Mouse (Mus musculus): ENCODE results near the gene Tfpt.

Gene Tfpt

DNA sequence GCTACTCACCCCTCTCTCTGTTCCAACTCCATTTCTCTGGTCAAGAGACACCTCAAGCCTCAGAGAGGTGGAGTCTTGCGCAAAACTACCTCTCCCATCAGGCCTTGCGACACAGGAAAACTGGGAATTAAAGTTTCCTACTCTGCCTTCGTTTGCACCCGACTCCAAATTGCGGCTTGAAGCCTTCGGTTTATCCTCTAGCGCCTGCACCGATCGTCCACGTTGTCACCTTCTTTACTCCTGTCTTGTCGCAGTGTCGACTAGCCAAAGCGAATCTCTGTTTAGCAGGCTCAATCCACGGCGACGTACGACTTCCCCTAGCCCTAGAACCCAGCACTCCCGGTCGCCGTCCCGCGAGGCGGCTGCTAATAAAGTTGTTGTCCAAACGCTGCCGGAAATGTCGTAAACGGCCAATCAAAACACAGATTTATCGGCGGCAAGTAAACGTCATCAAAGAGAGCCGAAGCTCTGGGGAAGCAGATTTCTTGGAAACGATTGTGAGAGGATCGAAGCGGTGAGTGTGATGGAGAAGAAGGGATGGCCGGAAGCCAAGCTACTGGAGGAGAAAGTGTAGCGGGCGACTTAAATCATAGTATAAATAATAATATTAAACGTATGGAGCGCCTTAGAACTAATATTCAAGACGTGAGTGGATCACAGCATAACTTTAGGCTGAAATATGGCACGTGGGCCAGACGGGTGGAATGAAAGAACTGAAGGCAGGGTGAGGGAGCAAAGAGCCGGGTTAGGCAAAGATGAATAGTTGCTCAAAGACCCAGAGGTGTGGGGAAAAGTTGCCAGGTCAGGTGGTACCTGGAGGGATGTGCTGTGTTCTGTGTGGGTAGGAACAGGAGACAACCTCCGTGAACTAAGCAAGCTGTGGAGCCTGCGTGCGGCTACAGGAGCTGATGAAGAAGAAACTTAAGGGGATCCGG is at the start of gene Tfpt, which contains the start of gene Prpf31:
Gene Tfpt (minus strand): TSS at position 387 of the 935 bp plus-strand sequence.
Gene Prpf31 (plus strand): TSS at position 443 of the 935 bp plus-strand sequence.
- peak; percentile 78 to 86 for DNase-seq (ENCODE audit: low spot score in 2 of 2)

DNA sequence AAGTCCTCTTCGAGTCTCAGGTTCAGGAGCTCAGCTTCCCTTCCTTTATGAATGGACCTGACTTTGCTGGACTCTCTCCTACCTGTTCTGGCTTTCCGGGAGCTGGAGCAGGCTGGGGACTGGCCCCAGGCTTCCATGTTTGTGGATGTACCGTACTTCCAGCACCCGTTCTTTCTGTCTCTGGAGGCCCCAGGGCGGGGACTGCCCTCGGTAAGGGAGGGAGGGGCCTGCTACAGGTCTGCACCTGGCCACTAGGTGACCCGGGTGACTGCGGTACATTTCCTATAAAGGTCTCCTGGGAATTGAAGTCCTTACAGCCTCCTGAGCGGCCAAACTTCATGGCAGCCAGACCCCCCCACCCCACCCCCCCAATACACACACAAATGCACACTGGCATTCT is 47.6 kb upstream of the Tfpt start, which contains the start of gene Tmc4:
Gene Tmc4 (minus strand): TSS at position 212 of the 400 bp plus-strand sequence.
- DNase-seq (ENCODE audit: low spot score in 2 of 2): no peak

DNA sequence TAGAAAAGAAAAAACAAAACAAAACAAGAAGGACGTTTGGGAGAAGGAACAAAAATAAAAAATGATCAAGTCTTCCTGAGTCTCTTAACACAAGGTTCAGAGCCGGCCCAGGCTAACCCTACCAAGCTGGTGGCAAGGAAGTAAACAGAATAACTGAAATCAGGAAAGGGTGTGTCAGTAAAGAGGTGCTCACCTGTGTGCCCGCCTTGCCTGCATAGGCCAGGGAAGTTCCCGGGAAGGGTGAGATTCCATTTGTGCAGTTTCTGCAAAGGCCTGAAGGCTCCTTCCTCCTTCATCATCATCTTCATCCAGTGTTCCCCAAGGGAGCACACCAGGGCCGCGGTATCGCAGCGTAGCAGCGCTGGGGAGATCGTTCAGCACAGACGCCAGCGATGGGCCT is 46.6 kb upstream of the Tfpt start:
- DNase-seq (ENCODE audit: low spot score in 2 of 2): no peak

DNA sequence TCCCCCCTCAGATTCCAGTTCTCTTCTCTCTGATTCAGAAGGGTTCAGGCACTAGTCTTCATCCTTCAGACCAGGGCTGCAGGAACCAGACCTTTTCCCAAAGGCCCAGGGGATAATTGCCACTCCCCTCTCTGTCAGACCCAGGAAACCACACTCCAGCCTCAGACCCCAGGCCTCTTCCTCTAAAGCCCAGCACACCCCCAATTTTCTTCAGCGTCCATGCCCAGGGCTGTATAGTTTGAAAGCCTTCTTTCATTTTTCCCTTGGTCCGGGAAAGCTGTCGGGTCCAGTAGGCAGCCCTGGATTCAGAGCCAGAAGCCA is 45.5 kb upstream of the Tfpt start:
- DNase-seq (ENCODE audit: low spot score in 2 of 2): no peak

DNA sequence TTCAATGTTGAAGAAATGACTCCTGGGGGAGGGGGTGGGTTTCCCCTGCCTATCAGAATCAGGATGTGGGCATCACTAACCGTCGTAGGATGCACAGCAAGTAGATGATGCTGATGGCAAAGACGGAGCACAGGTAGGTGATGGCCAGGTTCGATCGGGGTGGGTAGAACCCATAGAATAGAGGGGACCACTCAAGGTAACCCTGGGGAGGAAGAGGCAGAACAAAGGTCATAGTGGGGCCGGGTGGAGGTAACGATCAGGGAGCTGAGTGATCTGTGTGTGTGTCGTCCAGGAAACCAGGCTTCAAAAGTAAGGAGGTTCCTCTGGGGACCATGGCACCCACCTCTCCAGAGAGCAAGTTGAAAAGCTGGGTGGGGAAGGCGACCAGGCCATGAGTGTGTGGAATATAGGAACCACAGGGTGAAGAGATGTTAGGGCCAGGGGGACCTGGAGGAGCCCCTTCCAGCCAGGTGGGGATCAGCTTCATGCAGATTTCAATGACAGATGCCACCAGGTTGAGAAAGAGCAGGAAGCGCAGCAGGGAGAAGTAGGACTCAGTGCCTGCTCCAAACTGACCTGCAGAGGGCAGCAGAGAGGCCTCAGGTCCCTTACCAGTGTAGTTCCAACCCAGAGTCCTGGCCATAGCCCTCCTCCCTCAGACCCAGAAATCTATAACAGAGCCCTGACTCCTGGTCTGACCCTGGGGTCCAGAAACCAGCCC is 44.9 kb upstream of the Tfpt start:
- peak; percentile 76 to 86 for DNase-seq (ENCODE audit: low spot score in 2 of 2)

DNA sequence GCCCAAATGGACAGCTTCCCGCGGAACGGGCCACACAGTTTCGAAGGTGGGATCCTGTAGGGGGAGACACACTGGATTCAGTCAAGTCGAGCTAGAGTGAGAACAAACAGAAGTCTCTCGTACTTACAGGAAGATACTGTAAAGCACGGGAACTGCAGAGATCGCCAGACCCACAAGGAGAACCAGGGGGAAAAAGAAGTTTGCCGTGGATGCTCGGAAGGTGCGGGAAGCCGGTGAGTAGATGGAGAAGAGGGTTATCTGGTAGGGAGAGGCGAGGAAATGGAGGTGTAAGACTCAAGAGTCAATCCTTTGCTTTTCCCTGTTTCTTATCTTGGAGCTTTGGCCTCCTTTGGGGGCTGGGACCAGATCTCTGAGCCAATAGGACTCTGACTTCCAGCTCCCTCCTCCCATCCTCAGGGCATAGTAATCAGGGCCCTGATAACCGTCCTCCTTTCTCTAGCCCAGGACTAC is 37.2 kb upstream of the Tfpt start:
- no peak for DNase-seq (ENCODE audit: low spot score in 2 of 2)

DNA sequence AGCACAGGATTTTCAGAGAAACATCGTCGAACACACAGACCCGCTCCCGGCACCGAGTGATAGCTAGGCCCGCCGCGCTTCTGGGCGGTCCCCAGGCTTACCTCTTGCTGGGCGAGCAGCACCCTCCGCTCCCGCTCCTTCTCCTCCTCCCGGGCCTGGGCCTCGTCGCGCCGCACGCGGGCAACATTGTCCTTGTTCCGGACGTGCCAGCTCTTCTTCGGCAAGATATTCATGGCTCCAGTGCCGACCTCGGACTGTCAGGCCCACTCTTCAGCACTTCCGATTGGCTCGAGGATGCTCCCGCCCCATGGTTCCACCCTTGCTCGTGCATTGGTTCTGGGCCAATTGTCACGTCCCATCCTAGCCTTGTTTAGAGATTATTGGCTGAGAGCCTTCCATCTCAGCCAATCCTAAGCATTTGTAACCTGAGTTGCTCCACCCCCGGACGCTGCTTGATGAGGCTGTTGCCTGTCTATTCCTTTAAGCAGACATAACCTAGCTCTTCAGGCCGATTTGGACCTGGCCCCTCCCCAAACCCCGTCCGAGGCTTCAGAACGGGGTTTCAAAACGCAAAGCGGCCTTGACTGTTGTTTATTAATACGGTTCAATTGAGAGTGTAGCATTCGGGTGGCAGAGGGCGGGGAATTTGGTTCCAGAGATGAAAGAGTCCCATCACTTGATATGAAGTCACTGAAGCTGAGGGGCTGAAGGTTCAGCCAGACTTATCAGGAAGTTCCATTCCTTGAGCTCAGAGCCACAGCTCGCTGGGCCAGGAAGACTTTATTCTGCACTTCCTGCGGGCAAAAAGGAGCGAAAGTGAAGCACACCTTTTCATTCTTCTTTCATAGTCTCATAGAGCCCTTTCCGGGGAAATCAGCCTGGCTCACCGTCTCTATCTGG is 35.7 kb upstream of the Tfpt start, which contains the start of gene Leng1:
Gene Leng1 (minus strand): TSS at position 626 of the 900 bp plus-strand sequence.
- peak; percentile 81 to 91 for DNase-seq (ENCODE audit: low spot score in 2 of 2)

DNA sequence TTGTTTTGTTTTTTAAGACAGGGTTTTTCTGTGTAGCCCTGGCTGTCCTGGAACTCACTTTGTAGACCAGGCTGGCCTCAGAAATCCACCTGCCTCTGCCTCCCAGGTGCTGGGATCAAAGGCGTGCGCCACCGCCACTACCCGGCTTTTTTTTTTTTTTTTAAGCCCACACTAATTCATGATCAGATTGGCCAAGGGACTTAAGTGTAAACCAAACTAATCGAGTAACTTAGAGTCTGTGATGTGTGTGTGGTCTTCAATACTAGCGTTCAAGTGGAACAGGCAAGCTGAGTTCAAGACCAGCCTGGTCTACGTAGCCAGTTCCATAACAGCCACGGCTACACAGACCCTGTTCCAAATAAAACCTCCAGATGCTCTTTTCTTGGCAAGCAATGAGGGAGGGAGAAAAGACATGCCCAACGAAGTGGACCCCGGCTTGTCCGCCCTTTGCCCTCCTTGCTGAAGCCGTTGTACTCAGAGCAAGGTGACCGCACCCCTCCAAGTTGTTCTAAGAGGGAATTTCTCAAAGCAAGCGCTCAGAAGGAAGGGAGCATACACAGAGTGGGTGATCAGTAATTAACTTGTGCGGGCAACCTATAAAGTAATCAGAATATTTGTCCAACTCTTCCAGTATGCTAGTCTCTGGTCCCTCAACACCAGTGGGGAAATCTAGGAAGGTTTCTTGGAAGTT is 34.9 kb upstream of the Tfpt start:
- no peak for DNase-seq (ENCODE audit: low spot score in 2 of 2)

DNA sequence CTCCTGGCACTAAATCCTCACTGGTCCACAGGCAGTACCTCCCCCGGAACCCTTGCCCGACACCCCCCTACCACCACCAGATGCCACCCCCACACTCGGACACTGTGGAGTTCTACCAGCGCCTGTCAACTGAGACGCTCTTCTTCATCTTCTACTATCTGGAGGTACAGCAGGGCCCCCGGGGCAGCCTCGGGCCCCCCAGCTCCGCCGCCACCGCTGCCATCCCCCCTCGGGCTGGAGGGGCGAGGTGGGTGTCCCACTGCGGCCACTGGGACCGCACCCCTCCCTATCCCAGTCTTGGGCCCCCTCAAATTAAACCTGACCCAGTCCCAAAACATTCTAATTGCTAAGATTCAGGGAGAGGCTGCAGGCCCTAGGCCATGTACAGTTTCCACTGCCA is 28.8 kb upstream of the Tfpt start:
- DNase-seq (ENCODE audit: low spot score in 2 of 2): no peak

DNA sequence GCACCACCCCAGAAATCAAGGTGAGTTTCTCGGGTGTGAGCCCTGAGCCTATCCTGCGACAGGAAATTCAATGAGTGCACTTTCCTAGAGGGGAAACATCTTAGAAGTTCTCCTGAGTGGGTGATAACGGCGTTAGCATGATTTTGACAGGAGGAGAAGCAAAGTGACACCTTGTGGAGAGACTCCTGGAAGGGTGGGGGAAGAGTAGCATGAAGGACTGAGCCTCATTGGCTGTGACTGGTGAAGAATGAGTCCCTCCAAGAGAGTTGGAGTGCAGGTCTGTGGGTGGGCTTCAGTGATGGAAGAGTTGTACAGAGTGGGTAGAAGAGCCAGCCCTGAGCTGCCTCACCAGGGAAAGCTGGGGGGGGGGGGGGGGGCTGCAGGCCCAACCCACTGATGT is 27.2 kb upstream of the Tfpt start:
- DNase-seq (ENCODE audit: low spot score in 2 of 2): no peak

DNA sequence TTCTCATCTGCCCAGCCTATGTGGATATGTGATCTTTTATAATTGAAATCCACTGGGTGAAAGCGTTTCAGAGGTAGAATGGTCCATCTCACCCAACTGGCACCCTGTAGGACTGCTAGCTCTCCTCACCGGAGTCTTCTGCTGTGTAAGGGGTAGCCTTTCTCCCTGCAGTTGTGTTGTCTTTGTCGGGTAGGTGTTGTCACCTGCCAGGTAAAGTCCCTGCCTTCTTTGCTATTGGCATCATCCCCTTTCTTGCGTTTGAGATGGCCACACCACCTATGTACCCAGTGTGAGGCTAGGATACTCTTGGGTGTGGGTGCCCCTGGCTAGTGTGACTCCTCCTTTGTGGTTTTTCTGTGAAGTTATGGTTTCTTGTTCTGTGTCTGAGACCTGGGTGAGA is 16.9 kb upstream of the Tfpt start:
- DNase-seq (ENCODE audit: low spot score in 2 of 2): no peak

DNA sequence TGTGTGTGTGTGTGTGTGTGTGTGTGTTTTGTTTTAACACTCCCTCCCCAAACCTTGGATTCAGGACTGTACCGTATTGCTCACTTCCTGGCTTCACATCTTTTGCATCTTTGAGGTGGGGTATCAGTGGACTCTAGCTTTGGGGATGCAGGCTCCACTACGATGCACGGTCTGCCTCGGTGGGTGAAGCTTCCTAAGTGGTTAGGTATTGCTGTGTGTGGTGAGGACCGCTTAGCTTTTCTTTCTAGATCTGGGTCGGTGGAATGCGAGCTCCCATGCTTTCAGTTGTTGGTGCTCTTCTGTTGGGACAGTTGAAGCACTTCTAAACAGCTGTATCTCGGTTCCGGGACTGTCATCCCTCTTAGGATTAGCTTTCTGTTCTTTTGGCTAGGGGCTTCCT is 16.5 kb upstream of the Tfpt start:
- no peak for DNase-seq (ENCODE audit: low spot score in 2 of 2)

DNA sequence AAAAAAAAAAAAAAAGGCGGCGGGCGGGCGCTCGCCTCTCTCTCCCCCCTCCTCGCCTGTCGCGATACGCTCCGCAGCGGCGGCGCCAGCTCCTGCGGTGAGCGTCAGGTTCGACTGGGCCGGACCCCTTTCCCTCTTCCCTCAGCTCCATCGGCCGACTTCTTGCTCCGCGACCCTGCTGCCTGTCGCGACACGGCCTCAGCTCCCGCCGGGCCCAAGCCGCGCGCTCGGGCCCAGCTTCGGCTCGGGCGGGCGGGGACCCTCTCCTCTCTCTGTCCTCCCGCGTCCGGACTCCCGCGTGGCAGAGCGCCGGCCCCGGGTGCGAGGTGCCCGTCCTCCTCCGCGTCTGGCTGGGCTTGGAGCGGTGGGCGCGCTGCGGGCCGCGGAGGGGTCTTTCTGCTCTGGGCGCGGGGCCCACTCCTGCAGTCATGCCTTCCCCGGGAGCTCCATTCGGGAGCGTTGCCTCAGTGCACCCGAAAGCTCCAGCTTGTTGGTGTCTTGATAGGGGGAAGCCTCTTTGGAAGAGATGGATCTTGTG is 15.8 kb upstream of the Tfpt start:
- DNase-seq (ENCODE audit: low spot score in 2 of 2): no peak

DNA sequence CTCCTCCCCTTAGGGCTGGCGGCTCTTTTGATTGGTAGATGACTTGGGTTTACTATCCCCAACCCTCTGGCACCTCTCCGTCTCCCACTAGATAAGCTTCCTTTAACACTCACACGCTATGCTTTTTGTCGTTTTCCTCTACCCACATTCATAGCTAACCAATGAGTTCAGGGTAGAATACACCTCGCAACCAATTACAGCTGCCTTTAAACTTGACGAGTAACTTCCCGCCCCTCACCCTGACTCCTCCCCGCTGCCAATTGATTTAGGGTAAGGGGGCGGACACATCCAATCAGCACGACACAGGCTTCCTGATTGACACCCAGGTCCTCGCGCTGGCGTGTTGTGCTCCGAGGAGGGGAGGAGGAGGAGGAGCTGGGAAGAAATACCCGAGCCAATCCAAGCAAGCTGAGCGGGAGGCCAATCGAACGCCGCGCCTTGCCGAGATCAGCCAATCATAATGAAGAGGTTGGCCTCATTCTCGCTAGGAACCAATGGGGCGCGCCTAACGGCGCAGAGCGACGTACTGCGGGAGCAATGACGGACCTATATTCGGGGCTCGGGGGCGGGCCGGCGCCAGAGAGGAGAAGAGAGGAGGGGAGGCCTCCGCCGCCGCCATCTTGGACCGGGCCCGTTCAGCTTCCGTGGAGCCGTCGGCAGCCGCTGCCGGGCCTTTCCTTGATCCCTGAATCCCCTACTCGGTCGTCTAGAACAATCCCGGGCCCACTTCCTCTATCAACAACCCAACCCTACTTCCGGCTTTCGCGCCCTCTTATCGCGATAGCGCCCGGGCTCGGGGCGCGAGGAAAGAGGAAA is 15.2 kb upstream of the Tfpt start, which contains the start of gene Cnot3:
Gene Cnot3 (plus strand): TSS at position 597 of the 816 bp plus-strand sequence.
- peak; percentile 93 to 96 for DNase-seq (ENCODE audit: low spot score in 2 of 2)

DNA sequence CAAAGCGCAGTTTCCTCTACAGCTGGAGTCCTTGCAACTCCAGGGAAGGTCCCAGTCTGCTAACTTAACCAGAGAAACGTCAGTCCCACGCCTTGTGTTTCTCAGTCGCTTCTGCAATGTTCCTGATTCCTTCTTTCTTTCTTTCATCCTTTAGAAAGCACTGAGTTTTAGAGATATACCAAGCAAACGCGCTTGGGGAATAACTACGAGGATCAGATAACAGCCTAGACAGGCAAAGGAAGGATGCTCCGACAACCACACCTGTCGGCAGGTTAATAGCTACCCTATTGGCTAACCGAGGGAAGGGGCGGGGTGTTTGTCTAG is 14.6 kb upstream of the Tfpt start:
- peak in 1 of 2 experiments; percentile 77 for DNase-seq (ENCODE audit: low spot score in 2 of 2)

DNA sequence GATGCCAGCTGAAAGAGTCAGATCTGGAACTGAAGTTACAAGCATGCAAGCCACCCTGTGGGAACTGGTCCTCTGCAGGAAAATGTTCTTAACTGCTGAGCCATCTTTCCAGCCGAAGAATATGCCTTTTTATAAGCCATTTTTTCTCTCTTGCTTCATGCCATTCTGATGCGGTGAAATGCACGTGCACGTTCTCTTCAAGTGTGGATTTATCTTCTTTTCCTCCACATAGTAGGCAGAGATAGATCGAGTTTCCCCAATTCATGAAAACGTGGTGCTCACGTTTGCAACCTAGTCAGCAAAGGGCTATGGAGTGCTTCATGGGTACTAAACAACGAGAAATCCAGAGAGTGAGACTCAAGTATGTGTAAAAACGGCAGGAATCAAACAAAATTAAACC is 14.1 kb upstream of the Tfpt start:
- no peak for DNase-seq (ENCODE audit: low spot score in 2 of 2)

DNA sequence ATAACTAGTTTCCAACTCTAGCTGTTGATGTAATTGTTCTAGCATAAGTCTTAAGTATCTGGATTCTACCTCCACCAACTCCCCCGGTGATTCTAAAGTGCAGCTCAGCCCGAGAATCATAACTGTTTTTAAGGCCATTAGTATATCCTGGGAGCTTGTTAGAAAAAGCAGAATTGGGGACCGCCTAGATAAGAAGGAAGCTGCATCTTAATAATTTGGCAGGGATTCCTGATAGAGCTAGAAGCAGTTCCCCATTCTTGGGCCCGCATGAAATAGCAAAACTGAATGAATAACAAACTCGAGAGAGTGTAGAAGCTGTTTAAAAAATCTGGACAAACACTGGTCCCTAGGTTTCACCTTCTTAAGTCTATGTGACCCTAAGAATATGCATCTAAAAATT is 13.7 kb upstream of the Tfpt start:
- no peak for DNase-seq (ENCODE audit: low spot score in 2 of 2)

DNA sequence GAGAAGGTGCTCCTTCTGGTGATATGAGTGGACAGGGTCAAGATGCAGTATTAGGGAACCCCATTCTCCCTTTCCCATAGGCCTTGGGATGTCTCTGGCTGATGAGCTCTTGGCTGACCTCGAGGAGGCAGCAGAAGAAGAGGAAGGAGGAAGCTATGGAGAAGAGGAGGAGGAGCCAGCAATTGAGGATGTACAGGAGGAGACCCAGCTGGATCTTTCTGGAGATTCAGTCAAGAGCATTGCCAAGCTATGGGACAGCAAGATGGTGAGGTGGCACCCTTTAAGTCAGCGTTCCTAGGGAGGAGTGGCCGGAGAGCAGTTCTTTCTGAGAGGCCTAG is 718 bp upstream of the Tfpt start:
- DNase-seq (ENCODE audit: low spot score in 2 of 2): no peak

DNA sequence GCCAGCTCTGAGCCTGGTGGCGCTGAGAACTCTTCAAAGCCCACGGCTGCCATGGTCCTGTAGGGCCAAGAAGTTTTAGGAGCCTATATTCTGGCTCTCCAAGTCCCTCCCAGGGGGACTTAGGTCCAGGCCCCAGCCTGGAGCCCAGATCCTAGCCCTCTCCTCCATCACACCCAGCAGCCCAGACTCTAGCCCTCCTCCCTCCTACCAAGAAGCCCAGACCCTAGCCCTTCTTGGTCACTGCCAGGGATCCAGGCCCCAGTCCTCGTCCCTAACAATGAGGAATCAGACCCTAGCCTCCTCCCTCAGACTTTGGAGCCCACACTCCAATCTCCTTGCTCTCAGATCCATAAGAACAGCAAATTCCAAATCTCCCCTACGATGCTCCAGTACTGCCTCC is 699 bp downstream of the Tfpt start:
- DNase-seq (ENCODE audit: low spot score in 2 of 2): no peak
